Mouse (Mus musculus) cerebellum, adult (tissue): ENCODE data around the gene Hyal1.
"Not testable (repeated sequence)": the region's sequence is repeated elsewhere in the genome, so short reads cannot be mapped to it uniquely, and the experiment has no call there.

Experiments
- ATAC-seq: cut with Nextera tagmentation; 2 replicates; pipeline ENCODE4 v1.9.2; 2017; ENCODE audit warnings: mild to moderate bottlenecking, moderate library complexity, mixed read lengths; ENCODE audit not compliant: insufficient number of reproducible peaks, low FRiP score, low TSS enrichment

Hyal1 gene

GRCm38 (mm10) chr9:107570016-107570415, 6.7 kb upstream of the Hyal1 start:
- ATAC-seq: no peak

DNA sequence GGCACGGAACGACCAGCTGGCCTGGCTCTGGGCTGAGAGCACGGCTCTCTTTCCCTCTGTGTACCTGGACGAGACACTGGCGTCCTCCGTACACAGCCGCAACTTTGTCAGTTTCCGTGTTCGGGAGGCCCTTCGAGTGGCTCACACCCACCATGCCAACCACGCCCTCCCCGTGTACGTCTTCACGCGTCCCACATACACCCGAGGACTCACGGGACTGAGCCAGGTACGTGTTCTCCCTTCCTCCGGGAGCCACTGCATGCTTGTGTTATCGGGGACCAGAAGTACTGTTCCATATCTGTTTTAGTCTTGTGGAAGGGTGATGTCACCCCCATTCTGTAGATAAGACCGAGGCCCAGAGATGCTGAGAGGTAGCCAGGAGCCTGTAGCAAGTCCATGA, 5.9 kb upstream of the Hyal1 start:
- ATAC-seq: no peak

- ATAC-seq: no peak
These were observed 5.0 kb upstream of the Hyal1 start for GRCm38 (mm10) chr9:107571534-107572326.

DNA sequence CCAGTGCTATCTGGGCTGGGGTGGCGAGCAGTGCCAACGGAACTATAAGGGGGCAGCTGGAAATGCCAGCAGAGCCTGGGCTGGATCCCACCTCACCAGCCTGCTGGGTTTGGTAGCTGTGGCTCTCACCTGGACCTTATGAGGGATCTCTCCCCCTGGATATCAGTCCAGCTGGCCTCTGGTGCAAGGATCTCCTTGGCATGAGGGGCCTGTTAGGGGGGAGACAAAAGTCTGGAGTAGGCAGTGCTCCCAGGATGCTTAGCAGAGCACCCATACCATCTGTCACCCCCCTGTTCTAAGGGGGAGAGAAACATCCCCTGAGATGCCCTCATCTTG, 4.4 kb upstream of the Hyal1 start:
- ATAC-seq: no peak

- not testable (repeated sequence) for ATAC-seq
These were observed 3.0 kb upstream of the Hyal1 start for GRCm38 (mm10) chr9:107573774-107574173.

GRCm38 (mm10) chr9:107575579-107576356, 959 bp upstream of the Hyal1 start:
- ATAC-seq: no peak

- ATAC-seq: no peak
These were observed 1.1 kb downstream of the Hyal1 start for GRCm38 (mm10) chr9:107577871-107578270.

- no peak for ATAC-seq
These were observed 1.9 kb downstream of the Hyal1 start, which contains the start of gene Naa80 for GRCm38 (mm10) chr9:107578587-107578986. Gene Naa80 (plus strand): TSS chr9:107578887.

DNA sequence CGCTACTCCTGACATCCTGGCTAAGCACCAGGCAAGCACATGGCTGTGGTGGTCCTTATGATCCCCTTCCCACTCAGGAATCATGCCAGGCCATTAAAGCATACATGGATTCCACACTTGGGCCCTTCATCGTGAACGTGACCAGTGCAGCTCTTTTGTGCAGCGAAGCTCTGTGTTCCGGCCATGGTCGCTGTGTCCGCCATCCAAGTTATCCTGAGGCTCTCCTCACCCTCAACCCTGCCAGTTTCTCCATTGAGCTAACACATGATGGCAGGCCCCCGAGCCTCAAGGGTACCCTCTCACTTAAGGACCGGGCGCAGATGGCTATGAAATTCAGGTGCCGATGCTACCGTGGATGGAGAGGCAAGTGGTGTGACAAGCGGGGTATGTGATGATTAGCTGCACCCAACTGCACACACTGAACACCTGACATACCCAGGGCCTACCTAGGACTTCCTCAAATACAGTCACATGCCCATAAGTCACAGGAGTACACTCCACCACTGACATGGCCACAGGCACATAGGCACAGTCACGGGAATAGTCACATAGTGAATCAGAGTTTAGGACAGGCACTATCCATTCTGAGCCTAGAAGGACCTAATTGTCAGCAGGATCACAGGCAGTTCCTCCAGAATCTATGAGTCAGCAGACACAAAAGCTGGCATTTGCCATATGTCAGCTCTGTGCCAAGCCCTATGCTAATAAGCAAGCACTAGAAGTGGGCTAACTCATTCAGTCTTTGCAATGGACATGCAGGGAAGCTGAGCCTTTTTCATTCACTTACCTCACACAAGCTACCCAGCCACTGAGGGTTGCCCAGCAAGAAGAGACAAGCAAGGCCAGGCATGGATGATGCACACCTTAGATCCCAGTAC, 2.5 kb downstream of the Hyal1 start:
- ATAC-seq: no peak

GRCm38 (mm10) chr9:107580501-107581317, 4.0 kb downstream of the Hyal1 start, which contains the start of gene Hyal3:
Gene Hyal3 (plus strand): TSS chr9:107580818.
- peak; percentile 68 for ATAC-seq

DNA sequence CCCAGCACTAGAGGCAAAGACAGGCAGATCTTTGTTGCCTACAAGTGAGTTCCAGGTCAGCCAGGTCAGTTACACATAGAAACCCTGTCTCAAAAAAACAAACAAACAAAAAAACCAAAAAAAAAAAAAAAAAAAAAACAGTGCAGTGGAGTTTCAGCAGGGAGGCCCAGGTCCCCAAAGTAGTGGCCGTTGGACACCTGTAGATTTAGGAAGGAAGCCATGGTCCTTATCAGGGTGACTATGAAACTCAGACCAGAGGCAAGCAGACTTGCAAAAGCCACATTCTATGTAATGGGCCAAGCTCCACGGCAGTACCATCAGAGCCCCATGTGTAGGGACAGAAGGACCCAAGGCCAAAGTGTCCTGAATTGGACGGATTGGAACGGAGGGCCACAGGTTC, 4.9 kb downstream of the Hyal1 start:
- ATAC-seq: no peak

DNA sequence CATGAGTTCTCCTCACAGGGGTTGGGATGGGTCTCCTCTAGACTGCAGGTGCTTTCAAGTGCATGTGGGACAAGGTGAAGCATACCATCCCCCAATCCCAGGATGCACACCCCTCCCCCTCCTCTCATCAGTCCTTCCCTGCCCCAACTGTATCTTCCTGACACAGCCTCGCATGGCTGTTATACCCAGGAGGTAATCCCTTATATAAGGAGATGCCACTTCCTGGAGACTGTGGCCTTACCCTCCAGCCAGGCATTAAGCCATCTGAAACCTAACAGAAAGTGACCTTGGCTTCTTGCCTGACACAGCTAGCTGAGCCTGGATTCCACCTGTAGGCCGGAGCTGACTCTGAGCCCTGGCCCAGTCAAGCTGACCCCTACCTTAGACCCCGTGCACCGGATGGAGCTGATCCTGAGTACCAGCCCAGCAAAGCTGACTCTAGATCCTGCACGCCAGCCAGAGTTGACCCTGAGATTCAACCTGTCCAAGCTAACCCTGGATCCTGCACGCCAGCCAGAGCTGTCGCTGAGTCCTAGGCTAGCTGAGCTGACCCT, 5.9 kb downstream of the Hyal1 start:
- ATAC-seq: no peak

DNA sequence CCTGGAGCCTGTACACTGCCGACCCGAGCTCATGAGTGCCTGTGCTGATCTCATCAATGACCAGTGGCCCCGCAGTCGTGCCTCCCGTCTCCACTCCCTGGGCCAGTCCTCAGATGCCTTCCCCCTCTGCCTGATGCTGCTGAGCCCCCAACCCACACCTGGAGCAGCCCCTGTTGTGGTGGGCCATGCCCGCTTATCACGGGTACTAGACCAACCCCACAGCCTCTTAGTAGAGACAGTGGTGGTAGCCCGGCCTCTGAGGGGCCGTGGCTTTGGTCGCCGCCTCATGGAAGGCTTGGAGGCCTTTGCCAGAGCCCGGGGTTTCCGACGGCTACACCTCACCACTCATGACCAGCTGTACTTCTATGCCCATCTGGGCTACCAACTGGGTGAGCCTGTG, 6.4 kb downstream of the Hyal1 start:
- no peak for ATAC-seq

DNA sequence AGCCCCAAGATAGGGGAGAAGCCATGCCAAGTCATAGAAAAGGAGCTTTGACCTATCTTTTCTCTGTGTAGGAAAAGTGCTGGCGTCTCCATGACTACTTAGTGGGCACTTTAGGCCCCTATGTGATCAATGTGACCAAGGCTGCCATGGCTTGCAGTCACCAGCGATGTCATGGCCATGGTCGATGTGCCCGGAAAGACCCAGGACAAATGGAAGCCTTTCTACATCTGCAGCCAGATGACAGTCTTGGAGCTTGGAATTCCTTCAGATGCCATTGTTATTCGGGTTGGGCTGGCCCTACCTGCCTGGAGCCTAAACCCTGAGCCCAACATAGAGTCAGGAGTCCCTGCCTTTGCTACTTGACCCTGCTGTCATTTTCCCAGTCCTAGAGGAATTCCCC, 9.8 kb downstream of the Hyal1 start:
- no peak for ATAC-seq

DNA sequence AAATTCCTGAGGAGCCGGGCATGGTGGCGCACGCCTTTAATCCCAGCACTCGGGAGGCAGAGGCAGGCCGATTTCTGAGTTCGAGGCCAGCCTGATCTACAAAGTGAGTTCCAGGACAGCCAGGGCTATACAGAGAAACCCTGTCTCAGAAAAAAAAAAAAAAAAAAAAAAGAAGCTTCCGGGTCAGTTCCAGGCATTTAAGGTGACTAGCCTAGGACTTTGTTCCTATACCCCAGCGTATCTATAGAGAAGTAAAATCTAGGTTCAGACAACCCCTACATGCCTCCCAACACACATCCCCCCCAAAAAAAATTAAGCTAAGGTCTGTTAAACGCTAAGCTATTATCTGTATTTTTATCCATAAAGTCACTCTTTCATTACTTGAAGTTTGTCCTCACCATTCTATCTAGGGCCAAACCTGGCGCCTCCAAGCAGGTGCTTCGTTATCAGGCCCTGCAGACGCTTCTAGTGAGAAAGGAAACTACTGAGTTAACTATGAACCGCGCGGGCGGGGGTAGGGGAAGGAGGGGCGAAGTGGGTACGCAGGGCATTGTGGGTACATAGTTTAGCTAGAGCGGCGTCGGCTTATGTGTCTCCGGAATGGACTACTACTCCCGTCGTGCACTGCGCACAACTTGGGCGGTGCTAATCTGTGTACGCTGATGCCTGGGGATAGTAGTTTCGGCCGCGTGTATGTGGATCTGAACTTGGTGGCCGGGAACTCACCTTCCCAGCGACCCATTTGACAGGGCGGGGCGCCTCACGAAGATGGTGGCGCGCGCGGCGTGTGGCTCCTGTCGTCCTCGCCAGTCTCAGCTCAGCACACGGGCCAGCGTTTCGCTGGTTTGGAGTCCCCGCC, 10.5 kb downstream of the Hyal1 start, which contains the start of gene Ifrd2:
TSS of gene Ifrd2 (plus strand) at position 669 of the 859 bp plus-strand sequence.
- peak; percentile 92 for ATAC-seq

- ATAC-seq: no peak
These were observed 11.3 kb downstream of the Hyal1 start for GRCm38 (mm10) chr9:107587833-107588639.

GRCm38 (mm10) chr9:107590058-107590772, 13.5 kb downstream of the Hyal1 start:
- no peak for ATAC-seq
